Mouse (Mus musculus) MEL (cell line): ENCODE results near the gene Pom121l2. TPM values are rescaled to one million over a fixed set of nuclear protein-coding genes. Genes with fewer than 3 reads are reported as not detected.

ENCODE experiments used
- DNase-seq: peaks from one replicate; pipeline ENCODE4 v3.0.0; 2011; ENCODE audit warnings: low read depth, low spot score
- H3K27ac ChIP-seq: 2 replicates; pipeline ENCODE4 v1.5.1; 2012; ENCODE audit warnings: low read depth, mild to moderate bottlenecking, control low read depth, low read length, moderate library complexity; ENCODE audit not compliant: control insufficient read depth
- H3K27me3 ChIP-seq, 2 experiments: fragments of 150-350 bp in 1 of 2; sonication (generic) in 1 of 2; 2 replicates each; pipeline ENCODE4 v1.6.1; 2012; ENCODE audit warnings: low read length in 2 of 2, mild to moderate bottlenecking in 2 of 2, improper control_type of control experiment in 1 of 2, moderate library complexity in 1 of 2; ENCODE audit not compliant: insufficient read depth in 2 of 2, control insufficient read depth in 1 of 2
- H3K36me3 ChIP-seq, 2 experiments: 2 replicates each; pipeline ENCODE4 v1.6.1; 2012 to 2014; ENCODE audit warnings: low read length in 2 of 2, improper control_type of control experiment in 1 of 2, inconsistent platforms in 1 of 2, mild to moderate bottlenecking in 1 of 2; ENCODE audit not compliant: insufficient read depth in 2 of 2, control insufficient read depth in 1 of 2
- H3K4me1 ChIP-seq, 2 experiments: fragments of 150-350 bp in 1 of 2; sonication (generic) in 1 of 2; 2 replicates each; pipeline ENCODE4 v1.6.1; 2012; ENCODE audit warnings: low read length in 2 of 2, improper control_type of control experiment in 1 of 2, mild to moderate bottlenecking in 1 of 2; ENCODE audit not compliant: insufficient read depth in 2 of 2, control insufficient read depth in 1 of 2
- H3K4me3 ChIP-seq, 2 experiments: fragments of 150-350 bp in 1 of 2; sonication (generic) in 1 of 2; 2 replicates each; pipeline ENCODE4 v1.5.1; 2012; ENCODE audit warnings: low read depth in 2 of 2, low read length in 2 of 2, mild to moderate bottlenecking in 2 of 2, moderate library complexity in 2 of 2, control low read depth in 1 of 2, improper control_type of control experiment in 1 of 2; ENCODE audit not compliant: control insufficient read depth in 1 of 2, insufficient read depth in 1 of 2
- H3K79me2 ChIP-seq: 2 replicates; pipeline ENCODE4 v1.6.1; 2012; ENCODE audit warnings: mild to moderate bottlenecking, low read length, moderate library complexity; ENCODE audit not compliant: control insufficient read depth, poor library complexity, insufficient read depth
- H3K9ac ChIP-seq: 2 replicates; pipeline ENCODE4 v1.6.1; 2012; ENCODE audit warnings: low read depth, mild to moderate bottlenecking, control low read depth, low read length, moderate library complexity; ENCODE audit not compliant: control insufficient read depth, poor library complexity, severe bottlenecking
- H3K9me3 ChIP-seq: fragments of 150-350 bp; sonication (generic); replicated peaks from 2 replicates; pipeline ENCODE4 v1.6.1; 2012; ENCODE audit warnings: mild to moderate bottlenecking, low read length, improper control_type of control experiment, moderate library complexity; ENCODE audit not compliant: insufficient read depth
- BHLHE40 ChIP-seq: IDR thresholded peaks from 2 replicates; pipeline ENCODE4 v1.6.1; 2012; ENCODE audit warnings: low read depth, mild to moderate bottlenecking, inconsistent platforms, low read length, improper control_type of control experiment, borderline replicate concordance
- CHD1 ChIP-seq: IDR thresholded peaks from 2 replicates; pipeline ENCODE4 v1.6.1; 2012; ENCODE audit warnings: low read depth, mild to moderate bottlenecking, inconsistent platforms, low read length, improper control_type of control experiment
- CHD2 ChIP-seq: IDR thresholded peaks from 2 replicates; pipeline ENCODE4 v1.6.1; 2011; ENCODE audit warnings: low read length, improper control_type of control experiment
- GATA1 ChIP-seq: IDR thresholded peaks from 2 replicates; pipeline ENCODE4 v1.6.1; 2011; ENCODE audit warnings: low read depth, low read length, improper control_type of control experiment
- MAFK ChIP-seq: IDR thresholded peaks from 2 replicates; pipeline ENCODE4 v1.6.1; 2011; ENCODE audit warnings: low read depth, mild to moderate bottlenecking, low read length, improper control_type of control experiment, borderline replicate concordance
- MEF2A ChIP-seq: IDR thresholded peaks from 2 replicates; pipeline ENCODE4 v1.6.1; 2014; ENCODE audit warnings: low read depth, mild to moderate bottlenecking, inconsistent platforms, low read length, improper control_type of control experiment; ENCODE audit not compliant: poor library complexity, insufficient replicate concordance, severe bottlenecking; ENCODE audit errors: extremely low read depth
- MXI1 ChIP-seq: IDR thresholded peaks from 2 replicates; pipeline ENCODE4 v1.6.1; 2011; ENCODE audit warnings: mild to moderate bottlenecking, low read depth, low read length, improper control_type of control experiment
- MYC ChIP-seq: IDR thresholded peaks from 2 replicates; pipeline ENCODE4 v1.6.1; 2011; ENCODE audit warnings: low read depth, mild to moderate bottlenecking, low read length, improper control_type of control experiment, moderate library complexity
- NRF1 ChIP-seq: IDR thresholded peaks from 2 replicates; pipeline ENCODE4 v1.6.1; 2014; ENCODE audit warnings: low read depth, mild to moderate bottlenecking, inconsistent platforms, low read length, improper control_type of control experiment, moderate library complexity; ENCODE audit not compliant: poor library complexity, insufficient read depth, severe bottlenecking
- POLR2AphosphoS5 ChIP-seq: IDR thresholded peaks from 2 replicates; pipeline ENCODE4 v1.6.1; 2012; ENCODE audit warnings: low read depth, borderline replicate concordance, mild to moderate bottlenecking, inconsistent platforms, low read length, moderate library complexity, mixed read lengths
- RCOR1 ChIP-seq: IDR thresholded peaks from 2 replicates; pipeline ENCODE4 v1.6.1; 2012; ENCODE audit warnings: low read depth, mild to moderate bottlenecking, inconsistent platforms, low read length, improper control_type of control experiment
- SIN3A ChIP-seq: IDR thresholded peaks from 2 replicates; pipeline ENCODE4 v1.6.1; 2012; ENCODE audit warnings: low read length, improper control_type of control experiment, inconsistent platforms
- TBP ChIP-seq: IDR thresholded peaks from 2 replicates; pipeline ENCODE4 v1.8.0; 2011; ENCODE audit warnings: low read depth, low read length, improper control_type of control experiment
- ZKSCAN1 ChIP-seq: IDR thresholded peaks from 2 replicates; pipeline ENCODE4 v1.6.1; 2012; ENCODE audit warnings: low read depth, mild to moderate bottlenecking, inconsistent platforms, low read length, improper control_type of control experiment, moderate library complexity
- ZMIZ1 ChIP-seq: IDR thresholded peaks from 2 replicates; pipeline ENCODE4 v1.6.1; 2012; ENCODE audit warnings: low read depth, mild to moderate bottlenecking, inconsistent platforms, low read length, improper control_type of control experiment, moderate library complexity
- polyA plus RNA-seq, 2 experiments: library from polyadenylated mRNA; stranded (reverse) in 1 of 2; unstranded in 1 of 2; fragments of >175 nt in 1 of 2; fragments of >200 nt in 1 of 2; gene quantifications; 2 replicates each; pipeline versions ENCODE4 v1.2.1 to v1.2.4; 2012; ENCODE audit warnings: low replicate concordance in 2 of 2, low read depth in 1 of 2; ENCODE audit not compliant: insufficient read length in 2 of 2, insufficient read depth in 1 of 2, missing spikeins in 1 of 2
- total RNA-seq: library from RNA; depleted of rRNA; stranded (reverse); fragments of 300-350 nt; gene quantifications from 2 replicates; pipeline ENCODE4 v1.2.3, GENCODE M21; 2012

The Pom121l2 gene
- total and polyA plus RNA-seq, 3 experiments: not detected

GRCm38 (mm10) chr13:21993957-21994738 lies 13.2 kb downstream of the Pom121l2 start:
- Histone ChIP-seq H3K79me2 (no peaks in the 10 kb centered on the region), H3K27ac (no peak overlapping the region), H3K36me3 (peaks cover 0 to 11% of the 10 kb centered on the region in 2 experiments; a peak in 2 of 4 replicates), H3K4me3 (peak overlapping the region; percentile 47 to 57; a peak in 3 of 4 replicates), H3K4me1 (peaks cover 0 to 9% of the 10 kb centered on the region in 2 experiments; a peak in 1 of 4 replicates), H3K27me3 (peaks cover 0 to 2% of the 10 kb centered on the region in 2 experiments; a peak in 2 of 4 replicates), H3K9ac (no peak overlapping the region), H3K9me3 (no peaks in the 10 kb centered on the region)
- TF ChIP-seq RCOR1: peak; percentile 96
- TF ChIP-seq NRF1: no peak
- peak; percentile 20; the same call in 1 of the 2 replicates for TF ChIP-seq GATA1
- TF ChIP-seq TBP: peak; percentile 100
- TF ChIP-seq CHD1: no peak
- peak; percentile 75; the same call in 1 of the 2 replicates for TF ChIP-seq MYC
- peak; percentile 89 for TF ChIP-seq MAFK
- no peak for TF ChIP-seq CHD2
- TF ChIP-seq MXI1: no peak
- TF ChIP-seq SIN3A: no peak
- no peak for TF ChIP-seq ZKSCAN1
- DNase-seq: peak; percentile 86

GRCm38 (mm10) chr13:21994896-21995295 lies 13.9 kb downstream of the Pom121l2 start:
- Histone ChIP-seq H3K9ac (peak overlapping the region; percentile 57; the same call in 1 of the 2 replicates), H3K4me1 (peaks cover 0 to 9% of the 10 kb centered on the region in 2 experiments; a peak in 1 of 4 replicates), H3K27ac (no peak overlapping the region), H3K9me3 (no peaks in the 10 kb centered on the region), H3K36me3 (peaks cover 0 to 11% of the 10 kb centered on the region in 2 experiments; a peak in 2 of 4 replicates), H3K79me2 (no peaks in the 10 kb centered on the region), H3K4me3 (peak overlapping the region; percentile 57 to 72), H3K27me3 (peaks cover 2 to 4% of the 10 kb centered on the region in 2 experiments; a peak in 3 of 4 replicates)
- TF ChIP-seq ZKSCAN1 (no peak), RCOR1 (peak; percentile 35; the same call in 1 of the 2 replicates), GATA1 (no peak), BHLHE40 (no peak), MEF2A (no peak), ZMIZ1 (no peak), MXI1 (0 out of 2 replicates have a peak, but pooled peaks have one; percentile 16), POLR2AphosphoS5 (no peak), TBP (no peak)
- no peak for DNase-seq
